Mouse (Mus musculus) spleen, postnatal 14 days (tissue): ENCODE results near the gene Dock7.
"Not testable (repeated sequence)": the region's sequence is repeated elsewhere in the genome, so short reads cannot be mapped to it uniquely, and the experiment has no call there.

ENCODE experiments used
- DNase-seq, 2 experiments: peaks; one replicate each; pipeline ENCODE4 v3.0.0; 2021 to 2022; ENCODE audit warnings: low spot score in 2 of 2

Dock7 gene

GRCm38 (mm10) chr4:99006319-99006718 is 114.4 kb downstream of the Dock7 start:
- DNase-seq = no peak

- no peak for DNase-seq
Measured at GRCm38 (mm10) chr4:99005574-99005973, 115.1 kb downstream of the Dock7 start.

GRCm38 (mm10) chr4:98993491-98993890 is 127.2 kb downstream of the Dock7 start:
- no peak for DNase-seq

- DNase-seq = no peak
Measured at GRCm38 (mm10) chr4:98984701-98985100, 136.0 kb downstream of the Dock7 start.

- DNase-seq = not testable (repeated sequence)
Measured at GRCm38 (mm10) chr4:98979976-98980375, 140.7 kb downstream of the Dock7 start.

- DNase-seq = no peak
Measured at GRCm38 (mm10) chr4:98978693-98979092, 142.0 kb downstream of the Dock7 start.

GRCm38 (mm10) chr4:98978288-98978687 is 142.4 kb downstream of the Dock7 start:
- DNase-seq = not testable (repeated sequence)

- DNase-seq = no peak
Measured at GRCm38 (mm10) chr4:98975741-98976140, 145.0 kb downstream of the Dock7 start.

- no peak for DNase-seq
Measured at GRCm38 (mm10) chr4:98969946-98970345, 150.8 kb downstream of the Dock7 start.

- DNase-seq = no peak
Measured at GRCm38 (mm10) chr4:98960243-98960642, 160.5 kb downstream of the Dock7 start.

GRCm38 (mm10) chr4:98955986-98956385 is 164.7 kb downstream of the Dock7 start:
- DNase-seq = no peak

GRCm38 (mm10) chr4:98950563-98950962 is 170.2 kb downstream of the Dock7 start:
- DNase-seq = no peak

- not testable (repeated sequence) for DNase-seq
Measured at GRCm38 (mm10) chr4:98938210-98938609, 182.5 kb downstream of the Dock7 start.

- no peak for DNase-seq
Measured at GRCm38 (mm10) chr4:98936036-98936435, 184.7 kb downstream of the Dock7 start.

- no peak for DNase-seq
Measured at GRCm38 (mm10) chr4:98925250-98925781, 195.4 kb downstream of the Dock7 start.

- no peak for DNase-seq
Measured at GRCm38 (mm10) chr4:98924906-98925178, 195.9 kb downstream of the Dock7 start.

- peak in 1 of 2 experiments; percentile 4 for DNase-seq
Measured at GRCm38 (mm10) chr4:98924071-98924905, 196.4 kb downstream of the Dock7 start.

GRCm38 (mm10) chr4:98923568-98924070 is 197.1 kb downstream of the Dock7 start, which contains the start of gene Usp1:
Usp1 (plus strand) TSS chr4:98923810.
- peak; percentile 69 to 76 for DNase-seq

- peak; percentile 85 to 86 for DNase-seq
Measured at GRCm38 (mm10) chr4:98922643-98923567, 197.8 kb downstream of the Dock7 start.

GRCm38 (mm10) chr4:98922061-98922642 is 198.6 kb downstream of the Dock7 start:
- no peak for DNase-seq

GRCm38 (mm10) chr4:98920896-98921295 is 199.8 kb downstream of the Dock7 start:
- DNase-seq = no peak

GRCm38 (mm10) chr4:98918204-98918603 is 202.5 kb downstream of the Dock7 start:
- DNase-seq = no peak
